Mouse (Mus musculus): ENCODE results near the gene Eif2a. TPM values are rescaled to one million over a fixed set of nuclear protein-coding genes. Genes with fewer than 3 reads are reported as not detected.

Gene Eif2a
- polyA plus RNA-seq (2014; fragmentation: Illumina TruSeq; extraction: RNeasy Lipid Tissue Mini Kit (QIAGEN cat#74804); ENCODE audit: low read depth, low replicate concordance) = 175 TPM

GRCm38 (mm10) chr3:58525652-58526407 lies at the start of gene Eif2a, which contains the start of gene Serp1:
TSS of gene Eif2a (plus strand) at chr3:58525821.
TSS of gene Serp1 (minus strand) at chr3:58525892.

GRCm38 (mm10) chr3:58576137-58577066 lies 50.8 kb downstream of the Eif2a start, which contains the start of gene Selenot:
TSS of gene Selenot (plus strand) at chr3:58576636.

Other genes starting within 250 kb of the Eif2a start
- gene Tsc22d2, start 111.1 kb upstream of the Eif2a start, polyA plus RNA-seq (2014; fragmentation: Illumina TruSeq; extraction: RNeasy Lipid Tissue Mini Kit (QIAGEN cat#74804); ENCODE audit: low read depth, low replicate concordance) = 33.1 TPM
- gene Serp1, start 71 bp downstream of the Eif2a start, polyA plus RNA-seq (2014; fragmentation: Illumina TruSeq; extraction: RNeasy Lipid Tissue Mini Kit (QIAGEN cat#74804); ENCODE audit: low read depth, low replicate concordance) = 332 TPM
- gene Selenot, start 50.8 kb downstream of the Eif2a start, polyA plus RNA-seq (2014; fragmentation: Illumina TruSeq; extraction: RNeasy Lipid Tissue Mini Kit (QIAGEN cat#74804); ENCODE audit: low read depth, low replicate concordance) = 906 TPM
- 0.20 TPM for gene Erich6, start 111.4 kb downstream of the Eif2a start, polyA plus RNA-seq (2014; fragmentation: Illumina TruSeq; extraction: RNeasy Lipid Tissue Mini Kit (QIAGEN cat#74804); ENCODE audit: low read depth, low replicate concordance)
- gene Siah2, start 166.6 kb downstream of the Eif2a start, polyA plus RNA-seq (2014; fragmentation: Illumina TruSeq; extraction: RNeasy Lipid Tissue Mini Kit (QIAGEN cat#74804); ENCODE audit: low read depth, low replicate concordance) = 10.0 TPM

All from kidney, adult 10 weeks (tissue).